Mouse (Mus musculus): ENCODE measurements around the gene Vps51. TPM values are rescaled to one million over a fixed set of nuclear protein-coding genes. Genes with fewer than 3 reads are reported as not detected.

Gene Vps51
- polyA plus RNA-seq, 2 experiments from 2014 or later = 34.1 to 34.6 TPM

Other genes starting within 250 kb of the Vps51 start
- gene Frmd8, start 202.0 kb downstream of the Vps51 start, polyA plus RNA-seq (2017; shearing (Covaris generic)) = 10 to 100 TPM; 70.6 to 78.6 TPM
- gene Slc25a45, start 199.4 kb downstream of the Vps51 start, polyA plus RNA-seq (2017; shearing (Covaris generic)) = 10 to 100 TPM; 43.3 to 60.2 TPM
- gene Tigd3, start 183.1 kb downstream of the Vps51 start, polyA plus RNA-seq (2017; shearing (Covaris generic)) = under 1 TPM; 0.29 to 0.58 TPM
- gene Dpf2, start 164.2 kb downstream of the Vps51 start, polyA plus RNA-seq (2017; shearing (Covaris generic)) = 100 to 1,000 TPM; 123 to 178 TPM
- under 1 TPM in 1 of 2 experiments, not detected in 1; 0.25 TPM for gene Cdc42ep2, start 152.4 kb downstream of the Vps51 start, polyA plus RNA-seq (2017; shearing (Covaris generic))
- gene Pola2, start 113.0 kb downstream of the Vps51 start, polyA plus RNA-seq (2017; shearing (Covaris generic)) = 10 to 100 TPM; 16.5 to 17.5 TPM
- gene Slc22a20, start 91.1 kb downstream of the Vps51 start, polyA plus RNA-seq (2017; shearing (Covaris generic)) = not detected
- gene Capn1, start 61.3 kb downstream of the Vps51 start, polyA plus RNA-seq (2017; shearing (Covaris generic)) = 10 to 100 TPM; 48.8 to 56.7 TPM
- gene Syvn1, start 30.7 kb downstream of the Vps51 start, polyA plus RNA-seq (2017; shearing (Covaris generic)) = 10 to 100 TPM; 12.2 to 15.7 TPM
- 10 to 100 TPM; 31.3 to 38.5 TPM for gene Mrpl49, start 19.4 kb downstream of the Vps51 start, polyA plus RNA-seq (2017; shearing (Covaris generic))
- gene Fau, start 19.4 kb downstream of the Vps51 start, polyA plus RNA-seq (2017; shearing (Covaris generic)) = 1,000 to 10,000 TPM; 2,454 to 3,437 TPM
- 10 to 100 TPM; 10.3 to 11.0 TPM for gene Znhit2, start 16.0 kb downstream of the Vps51 start, polyA plus RNA-seq (2017; shearing (Covaris generic))
- 1 to 10 TPM; 5.4 to 9.2 TPM for gene Tm7sf2, start 8.9 kb downstream of the Vps51 start, polyA plus RNA-seq (2017; shearing (Covaris generic))
- gene Tmem262, start 2.8 kb upstream of the Vps51 start, polyA plus RNA-seq (2017; shearing (Covaris generic)) = not detected
- gene Gm28374, start 5.0 kb upstream of the Vps51 start, polyA plus RNA-seq (2017; shearing (Covaris generic)) = under 1 TPM in 1 of 2 experiments, not detected in 1; 0.69 TPM
- 10 to 100 TPM; 26.9 to 43.8 TPM for gene Zfpl1, start 7.7 kb upstream of the Vps51 start, polyA plus RNA-seq (2017; shearing (Covaris generic))
- gene Cdca5, start 7.8 kb upstream of the Vps51 start, polyA plus RNA-seq (2017; shearing (Covaris generic)) = 1 to 10 TPM; 6.7 to 9.3 TPM
- not detected for gene AC131692.1, start 17.2 kb upstream of the Vps51 start, polyA plus RNA-seq (2017; shearing (Covaris generic))
- not detected for gene Naaladl1, start 28.6 kb upstream of the Vps51 start, polyA plus RNA-seq (2017; shearing (Covaris generic))
- gene Sac3d1, start 41.4 kb upstream of the Vps51 start, polyA plus RNA-seq (2017; shearing (Covaris generic)) = 1 to 10 TPM; 2.5 to 2.6 TPM
- 10 to 100 TPM; 17.4 to 25.2 TPM for gene Snx15, start 51.1 kb upstream of the Vps51 start, polyA plus RNA-seq (2017; shearing (Covaris generic))
- gene Batf2, start 63.8 kb upstream of the Vps51 start, polyA plus RNA-seq (2017; shearing (Covaris generic)) = not detected
- gene Arl2, start 64.3 kb upstream of the Vps51 start, polyA plus RNA-seq (2017; shearing (Covaris generic)) = 10 to 100 TPM; 16.9 to 20.1 TPM
- gene Majin, start 107.2 kb upstream of the Vps51 start, polyA plus RNA-seq (2017; shearing (Covaris generic)) = under 1 TPM in 1 of 2 experiments, not detected in 1; 0.60 TPM
- not detected for gene Gpha2, start 149.1 kb upstream of the Vps51 start, polyA plus RNA-seq (2017; shearing (Covaris generic))
- gene Ppp2r5b, start 158.6 kb upstream of the Vps51 start, polyA plus RNA-seq (2017; shearing (Covaris generic)) = 1 to 10 TPM; 1.4 to 1.5 TPM
- 10 to 100 TPM in 1 of 2 experiments, 1 to 10 TPM in 1; 7.4 to 17.2 TPM for gene Atg2a, start 164.4 kb upstream of the Vps51 start, polyA plus RNA-seq (2017; shearing (Covaris generic))
- 10 to 100 TPM; 11.0 to 15.2 TPM for gene Ehd1, start 199.5 kb upstream of the Vps51 start, polyA plus RNA-seq (2017; shearing (Covaris generic))
- gene Cdc42bpg, start 229.2 kb upstream of the Vps51 start, polyA plus RNA-seq (2017; shearing (Covaris generic)) = under 1 TPM; 0.11 to 0.17 TPM